ENCODE assay signal across 12 mouse cellular contexts in the genomic region with DNA sequence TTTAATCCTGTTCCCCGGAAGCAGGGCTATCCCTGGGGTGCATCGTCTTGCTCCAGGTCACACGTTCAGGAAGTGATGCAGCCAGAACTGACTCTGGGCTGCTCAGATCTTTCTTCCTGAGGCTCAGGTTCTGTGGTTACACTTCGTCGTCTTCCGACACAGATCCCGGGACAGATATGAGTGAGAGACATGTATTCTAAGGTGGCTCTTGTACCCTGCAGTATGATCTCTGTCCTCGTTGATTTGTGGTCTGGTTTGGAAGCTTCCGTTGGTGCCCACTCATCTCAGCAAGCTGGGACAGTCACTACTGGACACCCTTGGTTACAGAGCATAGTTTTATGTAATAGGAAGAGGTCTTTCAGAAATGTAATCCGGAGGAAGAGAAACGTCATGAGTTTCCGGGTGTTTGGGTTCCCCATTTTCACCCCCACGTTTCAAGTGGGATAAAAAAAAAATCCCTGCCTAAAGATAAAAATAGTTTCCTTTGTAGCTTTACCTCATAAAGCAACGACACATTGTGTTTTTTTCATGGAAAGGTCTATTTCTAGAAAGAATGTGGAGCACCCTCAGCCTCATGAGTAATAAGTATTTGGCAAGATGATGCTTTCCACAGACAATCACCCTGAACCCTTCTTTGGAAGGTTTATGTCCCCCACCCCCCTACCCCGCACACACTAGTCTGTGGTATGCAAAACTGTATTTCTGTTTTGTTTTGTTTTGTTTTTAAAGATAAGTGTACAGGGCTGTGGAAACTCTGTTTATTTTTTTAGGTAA. TPM values are rescaled to one million over a fixed set of nuclear protein-coding genes. Genes with fewer than 3 reads are reported as not detected.
DNase-seq lines count a peak whose midpoint lies in the region; ATAC-seq and TF ChIP-seq lines count a peak whose summit lies in the region.
"Had no signal": no experiment of that assay in that cellular context is flagged by ENCODE, and none has a peak within 500 bp of the region (broad histone marks: within the 10 kb centered on the region; RNA-seq: fewer than 3 reads in every experiment).

No protein-coding gene starts in this region.

- no peak for ATAC-seq in embryonic facial prominence, embryonic 13.5 days (ENCODE audit: insufficient number of reproducible peaks, insufficient read depth, low FRiP score, low TSS enrichment, low read depth)
- ATAC-seq in lung, embryonic 14.5 days (ENCODE audit: insufficient read depth), result no peak
- ATAC-seq in granulocyte monocyte progenitor cell, adult 5-6 weeks (replicated peaks; ENCODE audit: poor library complexity, severe bottlenecking), result peak; percentile 83

- H3K4me2 ChIP-seq in embryonic facial prominence, embryonic 13.5 days, result no peak overlapping the region
- peak overlapping the region; percentile 10; the same call in 1 of the 2 replicates for H3K4me2 ChIP-seq in lung, embryonic 14.5 days
- H3K4me2 ChIP-seq: embryonic facial prominence, embryonic 12.5 days had no signal

- H3K27ac ChIP-seq in embryonic facial prominence, embryonic 13.5 days, result no peak overlapping the region
- H3K27ac ChIP-seq in embryonic facial prominence, embryonic 10.5 days (replicated peaks), result no peak overlapping the region
- no peak overlapping the region for H3K27ac ChIP-seq in lung, embryonic 14.5 days (ENCODE audit: low read depth)
- H3K27ac ChIP-seq: embryonic facial prominence, embryonic 12.5 days had no signal

- peaks cover 13% of the 10 kb centered on the region; the same call in 1 of the 2 replicates for H3K4me1 ChIP-seq in embryonic facial prominence, embryonic 13.5 days
- peaks cover 14% of the 10 kb centered on the region; the same call in 1 of the 2 replicates for H3K4me1 ChIP-seq in embryonic facial prominence, embryonic 10.5 days
- 0 out of 2 replicates have a peak, but pooled peaks cover 6% of the 10 kb centered on the region for H3K4me1 ChIP-seq in lung, embryonic 14.5 days (ENCODE audit: insufficient read depth)

- no peaks in the 10 kb centered on the region for H3K36me3 ChIP-seq in embryonic facial prominence, embryonic 13.5 days
- H3K36me3 ChIP-seq in embryonic facial prominence, embryonic 10.5 days (replicated peaks), result no peaks in the 10 kb centered on the region
- H3K36me3 ChIP-seq in lung, embryonic 14.5 days (ENCODE audit: insufficient read depth), result no peaks in the 10 kb centered on the region
- H3K36me3 ChIP-seq in splenic B cell, adult 2 months (ENCODE audit: control insufficient read depth, insufficient read depth, low read length, poor library complexity, severe bottlenecking), result no peaks in the 10 kb centered on the region
- H3K36me3 ChIP-seq: embryonic facial prominence, embryonic 12.5 days had no signal

- H3K27me3 ChIP-seq in embryonic facial prominence, embryonic 13.5 days, result no peaks in the 10 kb centered on the region
- H3K27me3 ChIP-seq in embryonic facial prominence, embryonic 10.5 days (replicated peaks; ENCODE audit: low read depth, poor library complexity, severe bottlenecking), result no peaks in the 10 kb centered on the region
- H3K27me3 ChIP-seq in lung, embryonic 14.5 days (ENCODE audit: insufficient read depth, low read length), result no peaks in the 10 kb centered on the region
- no peaks in the 10 kb centered on the region for H3K27me3 ChIP-seq in splenic B cell, adult 2 months (ENCODE audit: control insufficient read depth, insufficient read depth, low read length, poor library complexity, severe bottlenecking)
- H3K27me3 ChIP-seq: embryonic facial prominence, embryonic 12.5 days had no signal

- H3K9ac ChIP-seq in embryonic facial prominence, embryonic 13.5 days, result 0 out of 2 replicates have a peak overlapping the region, but pooled peaks have one; percentile 27
- no peak overlapping the region for H3K9ac ChIP-seq in lung, embryonic 14.5 days
- H3K9ac ChIP-seq: embryonic facial prominence, embryonic 12.5 days had no signal

- 45% methylated on average over 15 of the region's 15 CpGs for WGBS in embryonic facial prominence, embryonic 13.5 days
- 69% methylated on average over 15 of the region's 15 CpGs for WGBS in embryonic facial prominence, embryonic 10.5 days
- WGBS in lung, embryonic 14.5 days, result 51% methylated on average over 15 of the region's 15 CpGs

- H3K9me3 ChIP-seq in embryonic facial prominence, embryonic 13.5 days, result no peaks in the 10 kb centered on the region
- no peaks in the 10 kb centered on the region for H3K9me3 ChIP-seq in embryonic facial prominence, embryonic 10.5 days
- no peaks in the 10 kb centered on the region for H3K9me3 ChIP-seq in lung, embryonic 14.5 days (ENCODE audit: low read depth, low read length)
- H3K9me3 ChIP-seq: embryonic facial prominence, embryonic 12.5 days had no signal

- DNase-seq in embryonic facial prominence, embryonic 10.5 days (ENCODE audit: low spot score), result no peak
- DNase-seq in lung, embryonic 14.5 days, result no peak
- no peak for DNase-seq in lung, adult 18-20 months
- peak; percentile 49 for DNase-seq in splenic B cell, adult 2 months (ENCODE audit: low read depth, low spot score)
- no peak for DNase-seq in urinary bladder, postnatal 14 days (ENCODE audit: low spot score)
- no peak for DNase-seq in embryo, embryonic 10.5 days (ENCODE audit: low spot score)
- DNase-seq: adrenal gland, postnatal 14 days; gastrocnemius, postnatal 14 days; kidney, postnatal 4 days had no signal

- no peak for TF ChIP-seq CTCF in lung, embryonic 14.5 days (IDR thresholded peaks at IDR 0.05; ENCODE audit: low read depth)

- no peak overlapping the region for H3K4me3 ChIP-seq in embryonic facial prominence, embryonic 13.5 days
- no peak overlapping the region for H3K4me3 ChIP-seq in embryonic facial prominence, embryonic 10.5 days
- H3K4me3 ChIP-seq in lung, embryonic 14.5 days (ENCODE audit: low read depth, low read length), result no peak overlapping the region
- H3K4me3 ChIP-seq: embryonic facial prominence, embryonic 12.5 days had no signal

RNA-seq across cellular contexts. Expression of a gene that starts 15.8 kb away (rescaled TPM):
- polyA plus RNA-seq in embryonic facial prominence, embryonic 13.5 days (2015; fragmentation: Nextera tagmentation; extraction: Ambion mirVana), result 2.3 and 4.2 TPM in 2 replicates
- 0.83 and 1.6 TPM in 2 replicates for polyA plus RNA-seq in embryonic facial prominence, embryonic 10.5 days (2016; fragmentation: Nextera tagmentation; extraction: Ambion mirVana)
- 12.0 and 12.2 TPM in 2 replicates for polyA plus RNA-seq in lung, embryonic 14.5 days (2014; fragmentation: Nextera tagmentation; extraction: Ambion mirVana)
- total RNA-seq in granulocyte monocyte progenitor cell, adult 5-6 weeks (2014; fragmentation: Nextera tagmentation), result not detected in 2 replicates
- total RNA-seq in granulocyte monocyte progenitor cell, adult 5-6 weeks (2017), result not detected in 2 replicates
